Mouse (Mus musculus): ENCODE measurements around the gene Gjb5. TPM values are rescaled to one million over a fixed set of nuclear protein-coding genes. Genes with fewer than 3 reads are reported as not detected.

Gene Gjb5
- polyA plus RNA-seq, 1 experiment, result 0.17 TPM

GRCm38 (mm10) chr4:127330181-127331100, 27.5 kb downstream of the Gjb5 start, which contains the start of gene Gjb3:
Gene Gjb3 (minus strand): TSS chr4:127330844.
- no peaks in the 10 kb centered on the region for H3K36me3 ChIP-seq (ENCODE audit: control insufficient read depth, insufficient read depth)
- no peak within 1 kb of the TSS for H3K4me3 ChIP-seq
- H3ac ChIP-seq (ENCODE audit: control insufficient read depth, insufficient read length), result no peak within 1 kb of the TSS
- H3K4me2 ChIP-seq (ENCODE audit: low read depth), result no peak within 1 kb of the TSS
- TF ChIP-seq TCF3 (IDR thresholded peaks at IDR 0.05; ENCODE audit: insufficient read length, low read depth) (no peak), TCF12 (IDR thresholded peaks at IDR 0.05; ENCODE audit: insufficient read depth, poor library complexity, severe bottlenecking) (no peak), POLR2AphosphoS2 (IDR thresholded peaks at IDR 0.05; ENCODE audit: insufficient read length, low read depth) (no peak), POLR2A (IDR thresholded peaks at IDR 0.05; ENCODE audit: insufficient read length, low read depth) (no peak), E2F4 (IDR thresholded peaks at IDR 0.05; ENCODE audit: insufficient read depth) (no peak), MAX (IDR thresholded peaks at IDR 0.05; ENCODE audit: low read depth) (no peak), REST (IDR thresholded peaks at IDR 0.05; ENCODE audit: insufficient read depth, insufficient read length) (no peak), MYOG (IDR thresholded peaks at IDR 0.05; ENCODE audit: control insufficient read depth in 1 of 3, insufficient read depth in 1 of 3, insufficient read length in 2 of 3, low read depth in 2 of 3) (no peak), USF1 (IDR thresholded peaks at IDR 0.05; ENCODE audit: low read depth) (no peak), MYOD1 (IDR thresholded peaks at IDR 0.05; ENCODE audit: control insufficient read depth in 1 of 3, insufficient read length in 2 of 3, low read depth in 2 of 3) (no peak), CEBPB (IDR thresholded peaks at IDR 0.05; ENCODE audit: insufficient read depth, poor library complexity, severe bottlenecking) (no peak), SRF (IDR thresholded peaks at IDR 0.05; ENCODE audit: control insufficient read depth, insufficient read length, low read depth) (no peak)
- no peaks in the 10 kb centered on the region for H3K27me3 ChIP-seq (ENCODE audit: control insufficient read depth, insufficient read depth, insufficient read length)
- H3K79me2 ChIP-seq (ENCODE audit: control insufficient read depth, insufficient read depth), result no peaks in the 10 kb centered on the region

- Histone ChIP-seq H3K4me3 (no peak overlapping the region), H3ac (ENCODE audit: control insufficient read depth, insufficient read length) (no peak overlapping the region), H3K79me2 (ENCODE audit: control insufficient read depth, insufficient read depth) (no peaks in the 10 kb centered on the region), H3K4me2 (ENCODE audit: low read depth) (no peak overlapping the region), H3K36me3 (ENCODE audit: control insufficient read depth, insufficient read depth) (no peaks in the 10 kb centered on the region), H3K27me3 (ENCODE audit: control insufficient read depth, insufficient read depth, insufficient read length) (no peaks in the 10 kb centered on the region)
- TF ChIP-seq POLR2AphosphoS2 (IDR thresholded peaks at IDR 0.05; ENCODE audit: insufficient read length, low read depth), result no peak
- no peak for TF ChIP-seq MYOD1 (IDR thresholded peaks at IDR 0.05; ENCODE audit: control insufficient read depth in 1 of 3, insufficient read length in 2 of 3, low read depth in 2 of 3)
- TF ChIP-seq MYOG (IDR thresholded peaks at IDR 0.05; ENCODE audit: control insufficient read depth in 1 of 3, insufficient read depth in 1 of 3, insufficient read length in 2 of 3, low read depth in 2 of 3), result no peak
- no peak for TF ChIP-seq USF1 (IDR thresholded peaks at IDR 0.05; ENCODE audit: low read depth)
- TF ChIP-seq TCF12 (IDR thresholded peaks at IDR 0.05; ENCODE audit: insufficient read depth, poor library complexity, severe bottlenecking), result no peak
- TF ChIP-seq REST (IDR thresholded peaks at IDR 0.05; ENCODE audit: insufficient read depth, insufficient read length), result no peak
- no peak for TF ChIP-seq POLR2A (IDR thresholded peaks at IDR 0.05; ENCODE audit: insufficient read length, low read depth)
- TF ChIP-seq CEBPB (IDR thresholded peaks at IDR 0.05; ENCODE audit: insufficient read depth, poor library complexity, severe bottlenecking), result no peak
- TF ChIP-seq SRF (IDR thresholded peaks at IDR 0.05; ENCODE audit: control insufficient read depth, insufficient read length, low read depth), result no peak
- TF ChIP-seq MAX (IDR thresholded peaks at IDR 0.05; ENCODE audit: low read depth), result no peak
- no peak for TF ChIP-seq E2F4 (IDR thresholded peaks at IDR 0.05; ENCODE audit: insufficient read depth)
These were observed 28.2 kb downstream of the Gjb5 start for GRCm38 (mm10) chr4:127329751-127330150.

- Histone ChIP-seq H3K36me3 (ENCODE audit: control insufficient read depth, insufficient read depth) (no peaks in the 10 kb centered on the region), H3K27me3 (ENCODE audit: control insufficient read depth, insufficient read depth, insufficient read length) (no peaks in the 10 kb centered on the region), H3K79me2 (ENCODE audit: control insufficient read depth, insufficient read depth) (no peaks in the 10 kb centered on the region), H3K4me2 (ENCODE audit: low read depth) (no peak overlapping the region), H3ac (ENCODE audit: control insufficient read depth, insufficient read length) (no peak overlapping the region), H3K4me3 (no peak overlapping the region)
- TF ChIP-seq POLR2AphosphoS2 (IDR thresholded peaks at IDR 0.05; ENCODE audit: insufficient read length, low read depth) (no peak), USF1 (IDR thresholded peaks at IDR 0.05; ENCODE audit: low read depth) (no peak), MYOD1 (IDR thresholded peaks at IDR 0.05; ENCODE audit: control insufficient read depth in 1 of 3, insufficient read length in 2 of 3, low read depth in 2 of 3) (no peak), SRF (IDR thresholded peaks at IDR 0.05; ENCODE audit: control insufficient read depth, insufficient read length, low read depth) (no peak), POLR2A (IDR thresholded peaks at IDR 0.05; ENCODE audit: insufficient read length, low read depth) (no peak), CEBPB (IDR thresholded peaks at IDR 0.05; ENCODE audit: insufficient read depth, poor library complexity, severe bottlenecking) (no peak), MYOG (IDR thresholded peaks at IDR 0.05; ENCODE audit: control insufficient read depth in 1 of 3, insufficient read depth in 1 of 3, insufficient read length in 2 of 3, low read depth in 2 of 3) (no peak), E2F4 (IDR thresholded peaks at IDR 0.05; ENCODE audit: insufficient read depth) (no peak), TCF12 (IDR thresholded peaks at IDR 0.05; ENCODE audit: insufficient read depth, poor library complexity, severe bottlenecking) (no peak), REST (IDR thresholded peaks at IDR 0.05; ENCODE audit: insufficient read depth, insufficient read length) (no peak)
These were observed 28.9 kb downstream of the Gjb5 start for GRCm38 (mm10) chr4:127329046-127329445.

GRCm38 (mm10) chr4:127328378-127328777, 29.6 kb downstream of the Gjb5 start:
- Histone ChIP-seq H3K36me3 (ENCODE audit: control insufficient read depth, insufficient read depth) (no peaks in the 10 kb centered on the region), H3ac (ENCODE audit: control insufficient read depth, insufficient read length) (no peak overlapping the region), H3K4me3 (no peak overlapping the region), H3K27me3 (ENCODE audit: control insufficient read depth, insufficient read depth, insufficient read length) (no peaks in the 10 kb centered on the region), H3K4me2 (ENCODE audit: low read depth) (no peak overlapping the region), H3K79me2 (ENCODE audit: control insufficient read depth, insufficient read depth) (no peaks in the 10 kb centered on the region)
- TF ChIP-seq CEBPB (IDR thresholded peaks at IDR 0.05; ENCODE audit: insufficient read depth, poor library complexity, severe bottlenecking) (no peak), MAX (IDR thresholded peaks at IDR 0.05; ENCODE audit: low read depth) (no peak), MYOG (IDR thresholded peaks at IDR 0.05; ENCODE audit: control insufficient read depth in 1 of 3, insufficient read depth in 1 of 3, insufficient read length in 2 of 3, low read depth in 2 of 3) (no peak), POLR2AphosphoS2 (IDR thresholded peaks at IDR 0.05; ENCODE audit: insufficient read length, low read depth) (no peak), E2F4 (IDR thresholded peaks at IDR 0.05; ENCODE audit: insufficient read depth) (no peak), TCF3 (IDR thresholded peaks at IDR 0.05; ENCODE audit: insufficient read length, low read depth) (no peak)

Data from myocyte (in vitro differentiated cells).